Mouse (Mus musculus): ENCODE results near the gene Olfr600.
"Not testable (repeated sequence)": the region's sequence is repeated elsewhere in the genome, so short reads cannot be mapped to it uniquely, and the experiment has no call there.

The Olfr600 gene

DNA sequence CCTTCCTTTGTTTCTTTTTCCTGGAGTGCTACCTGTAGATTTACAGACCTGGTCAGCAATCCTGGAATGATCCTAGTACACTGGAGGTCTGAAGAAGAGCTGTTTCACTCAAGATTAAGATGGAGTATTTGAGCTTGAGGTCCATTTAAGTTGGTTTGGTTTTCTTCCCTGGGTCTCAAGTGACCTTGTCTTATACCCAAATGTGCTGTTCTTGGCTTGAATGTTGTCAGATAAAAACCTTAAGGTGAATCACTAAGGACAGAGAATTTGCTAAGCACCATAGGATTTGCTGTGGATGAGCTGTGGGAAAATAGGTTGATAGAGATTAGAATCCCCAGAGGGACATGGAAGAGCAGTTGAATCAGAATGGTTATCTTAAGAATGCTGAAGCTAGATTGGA is at the start of gene Olfr600:
Olfr600 (minus strand) TSS at position 101 of the 400 bp plus-strand sequence.
- DNase-seq: no peak

GRCm38 (mm10) chr7:103398981-103399380 is 49.5 kb upstream of the Olfr600 start:
- no peak for DNase-seq

GRCm38 (mm10) chr7:103397758-103398157 is 48.3 kb upstream of the Olfr600 start:
- DNase-seq: no peak

GRCm38 (mm10) chr7:103386077-103386476 is 36.6 kb upstream of the Olfr600 start, which contains the start of gene Olfr603:
TSS of gene Olfr603 (minus strand) at chr7:103386177.
- no peak for DNase-seq

DNA sequence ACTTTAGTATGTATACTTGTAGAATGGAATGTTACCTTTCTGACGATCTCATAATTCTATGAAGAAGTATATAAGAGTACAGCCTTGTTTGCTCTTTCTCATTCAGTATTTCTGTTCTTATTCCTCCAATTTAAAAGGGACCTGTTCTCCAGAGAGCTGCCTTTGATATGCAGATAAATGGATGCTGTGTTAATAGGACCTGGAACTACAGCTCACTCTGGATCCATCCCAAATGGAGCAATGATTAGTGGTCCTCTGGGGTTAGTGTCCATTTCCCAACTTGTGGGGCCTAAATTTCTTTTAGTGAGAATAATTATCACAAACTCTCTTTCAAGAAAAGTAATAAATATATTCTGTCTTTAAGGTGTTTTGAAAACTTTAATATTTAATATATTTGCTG is 13.1 kb upstream of the Olfr600 start, which contains the start of gene Olfr601:
Olfr601 (minus strand) TSS at position 101 of the 400 bp plus-strand sequence.
- DNase-seq: no peak

DNA sequence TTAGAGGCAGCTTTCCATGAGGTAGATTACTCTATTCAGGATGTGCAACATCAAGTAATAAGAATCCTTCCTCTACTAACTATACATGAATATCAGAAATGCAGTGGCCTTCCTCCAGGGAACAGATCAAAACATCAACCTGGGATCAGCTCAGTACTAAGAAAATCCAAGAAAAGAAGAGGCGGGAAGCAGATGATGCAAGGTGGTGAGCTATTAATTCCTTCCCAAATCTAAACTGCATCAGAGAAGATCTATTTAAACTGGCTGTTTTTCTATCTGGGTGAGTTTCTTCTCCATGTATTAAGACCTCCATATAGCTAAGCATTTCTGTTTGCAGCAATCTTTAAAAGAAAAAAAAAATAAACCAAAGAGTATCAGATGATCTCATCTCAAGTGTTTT is 13.9 kb downstream of the Olfr600 start, which contains the start of gene Olfr599:
Olfr599 (plus strand) TSS at position 301 of the 400 bp plus-strand sequence.
- DNase-seq: no peak

DNA sequence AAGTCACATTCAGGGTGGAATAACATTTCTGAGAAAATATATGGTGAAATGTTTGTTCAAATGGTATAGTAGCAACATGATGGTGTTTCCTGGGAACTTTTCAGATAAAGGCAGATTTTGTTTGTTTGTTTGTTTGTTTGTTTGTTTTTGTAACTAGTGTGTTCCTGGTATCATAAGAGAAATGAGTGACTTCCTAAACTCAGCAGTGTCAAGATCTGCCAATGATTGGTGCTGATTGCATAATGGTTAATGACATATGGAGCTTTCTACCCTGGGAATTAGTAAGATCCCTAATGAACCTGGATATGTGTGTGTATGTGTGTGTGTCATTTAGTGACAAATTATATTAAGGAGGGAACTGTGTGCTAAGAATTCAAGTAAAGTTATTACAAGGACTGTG is 26.2 kb downstream of the Olfr600 start, which contains the start of gene Olfr598:
Olfr598 (plus strand) TSS at position 301 of the 400 bp plus-strand sequence.
- DNase-seq: no peak

DNA sequence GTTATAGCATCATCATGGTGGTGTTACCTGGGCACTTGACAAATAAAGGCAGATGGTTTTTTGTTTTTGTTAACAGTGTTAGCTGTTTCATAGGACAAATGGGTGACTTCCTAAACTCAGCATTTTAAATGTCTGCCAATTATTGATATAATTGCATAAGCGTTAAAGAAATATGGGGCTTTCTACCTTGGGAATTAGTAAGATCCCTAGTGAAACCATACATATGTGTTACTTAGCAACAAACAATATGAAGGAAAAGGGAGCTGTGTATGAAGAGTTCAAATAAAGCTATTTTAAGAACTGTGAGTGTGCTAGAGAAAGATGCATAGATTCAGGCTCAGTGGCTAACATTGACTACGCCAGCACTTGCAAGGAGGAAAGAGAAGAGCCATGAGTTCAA is 33.5 kb downstream of the Olfr600 start, which contains the start of gene Olfr597:
Olfr597 (plus strand) TSS at position 301 of the 400 bp plus-strand sequence.
- DNase-seq: not testable (repeated sequence)

GRCm38 (mm10) chr7:103305348-103305747 is 44.1 kb downstream of the Olfr600 start, which contains the start of gene Olfr596:
TSS of gene Olfr596 (plus strand) at chr7:103305648.
- DNase-seq: not testable (repeated sequence)

Data from cerebellum, adult 18-20 months (tissue).